Mouse (Mus musculus): ENCODE results near the gene Hist1h2bh. TPM values are rescaled to one million over a fixed set of nuclear protein-coding genes. Genes with fewer than 3 reads are reported as not detected.
"Not testable (repeated sequence)": the region's sequence is repeated elsewhere in the genome, so short reads cannot be mapped to it uniquely, and the experiment has no call there.

The Hist1h2bh gene
- polyA plus RNA-seq, 1 experiment from 2014 or later: 1.6 TPM

- Histone ChIP-seq H3K4me3 (ENCODE audit: low read depth, low read length) (peak overlapping the region; percentile 42), H3K27ac (ENCODE audit: low read depth, low read length) (peak overlapping the region; percentile 98; the same call in 1 of the 2 replicates), H3K9ac (ENCODE audit: low read depth, low read length) (peak overlapping the region; percentile 63), H3K4me2 (peak overlapping the region; percentile 53)
- not testable (repeated sequence) for H3K36me3 ChIP-seq (ENCODE audit: control insufficient read depth, insufficient read depth, low read length); DNase-seq (ENCODE audit: low spot score); H3K27me3 ChIP-seq (replicated peaks; ENCODE audit: control insufficient read depth, insufficient read depth, low read length); H3K4me1 ChIP-seq (replicated peaks; ENCODE audit: control insufficient read depth, insufficient read depth, low read length); H3K9me3 ChIP-seq (ENCODE audit: control insufficient read depth, low read length)
- WGBS: 0% methylated on average over 11 of the region's 14 CpGs
- ATAC-seq (replicated peaks; ENCODE audit: low FRiP score): peak; percentile 13
These were observed 1.6 kb upstream of the Hist1h2bh start for GRCm38 (mm10) chr13:23544787-23545120.

GRCm38 (mm10) chr13:23543965-23544786, 984 bp upstream of the Hist1h2bh start, which contains the start of gene Hist1h3f:
TSS of gene Hist1h3f (plus strand) at chr13:23544052.
- WGBS: under 1% methylated on average over 28 of the region's 45 CpGs
- H3K27me3 ChIP-seq (replicated peaks; ENCODE audit: control insufficient read depth, insufficient read depth, low read length): no peaks in the 10 kb centered on the region
- H3K9me3 ChIP-seq (ENCODE audit: control insufficient read depth, low read length): no peaks in the 10 kb centered on the region
- peaks cover 10% of the 10 kb centered on the region for H3K4me1 ChIP-seq (replicated peaks; ENCODE audit: control insufficient read depth, insufficient read depth, low read length)
- no peaks in the 10 kb centered on the region for H3K36me3 ChIP-seq (ENCODE audit: control insufficient read depth, insufficient read depth, low read length)
- H3K27ac ChIP-seq (ENCODE audit: low read depth, low read length): peak within 1 kb of the TSS; percentile 98
- DNase-seq (ENCODE audit: low spot score): no peak
- peak; percentile 82 for ATAC-seq (replicated peaks; ENCODE audit: low FRiP score)
- H3K4me3 ChIP-seq (ENCODE audit: low read depth, low read length): peak within 1 kb of the TSS; percentile 53
- peak within 1 kb of the TSS; percentile 83 for H3K4me2 ChIP-seq
- peak within 1 kb of the TSS; percentile 82 for H3K9ac ChIP-seq (ENCODE audit: low read depth, low read length)

GRCm38 (mm10) chr13:23542225-23542980, 789 bp downstream of the Hist1h2bh start:
- peak overlapping the region; percentile 83 for H3K4me2 ChIP-seq
- peak overlapping the region; percentile 53 for H3K4me3 ChIP-seq (ENCODE audit: low read depth, low read length)
- peak overlapping the region; percentile 98 for H3K27ac ChIP-seq (ENCODE audit: low read depth, low read length)
- not testable (repeated sequence) for H3K9me3 ChIP-seq (ENCODE audit: control insufficient read depth, low read length); DNase-seq (ENCODE audit: low spot score); H3K27me3 ChIP-seq (replicated peaks; ENCODE audit: control insufficient read depth, insufficient read depth, low read length); H3K36me3 ChIP-seq (ENCODE audit: control insufficient read depth, insufficient read depth, low read length)
- WGBS: 9% methylated on average over 3 of the region's 3 CpGs
- H3K9ac ChIP-seq (ENCODE audit: low read depth, low read length): peak overlapping the region; percentile 82
- ATAC-seq (replicated peaks; ENCODE audit: low FRiP score): 0 out of 2 replicates have a peak, but pooled peaks have one; percentile 0
- peaks cover 11% of the 10 kb centered on the region for H3K4me1 ChIP-seq (replicated peaks; ENCODE audit: control insufficient read depth, insufficient read depth, low read length)

GRCm38 (mm10) chr13:23541497-23541896, 1.7 kb downstream of the Hist1h2bh start:
- no peaks in the 10 kb centered on the region for H3K27me3 ChIP-seq (replicated peaks; ENCODE audit: control insufficient read depth, insufficient read depth, low read length)
- peaks cover 15% of the 10 kb centered on the region for H3K4me1 ChIP-seq (replicated peaks; ENCODE audit: control insufficient read depth, insufficient read depth, low read length)
- no peaks in the 10 kb centered on the region for H3K36me3 ChIP-seq (ENCODE audit: control insufficient read depth, insufficient read depth, low read length)
- no peak overlapping the region for H3K4me3 ChIP-seq (ENCODE audit: low read depth, low read length)
- DNase-seq (ENCODE audit: low spot score) (no peak), ATAC-seq (replicated peaks; ENCODE audit: low FRiP score) (no peak)
- H3K9me3 ChIP-seq (ENCODE audit: control insufficient read depth, low read length): no peaks in the 10 kb centered on the region
- H3K4me2 ChIP-seq: peak overlapping the region; percentile 83
- H3K27ac ChIP-seq (ENCODE audit: low read depth, low read length): peak overlapping the region; percentile 98; the same call in 1 of the 2 replicates
- H3K9ac ChIP-seq (ENCODE audit: low read depth, low read length): no peak overlapping the region
- WGBS: 74% methylated on average over 3 of the region's 3 CpGs

- H3K9me3 ChIP-seq (ENCODE audit: control insufficient read depth, low read length); H3K4me3 ChIP-seq (ENCODE audit: low read depth, low read length); DNase-seq (ENCODE audit: low spot score); H3K27me3 ChIP-seq (replicated peaks; ENCODE audit: control insufficient read depth, insufficient read depth, low read length); H3K36me3 ChIP-seq (ENCODE audit: control insufficient read depth, insufficient read depth, low read length); H3K27ac ChIP-seq (ENCODE audit: low read depth, low read length); H3K4me2 ChIP-seq; H3K9ac ChIP-seq (ENCODE audit: low read depth, low read length); ATAC-seq (replicated peaks; ENCODE audit: low FRiP score): not testable (repeated sequence)
- H3K4me1 ChIP-seq (replicated peaks; ENCODE audit: control insufficient read depth, insufficient read depth, low read length): peaks cover 13% of the 10 kb centered on the region
- WGBS: 74% methylated on average over 1 of the region's 1 CpGs
These were observed 3.4 kb downstream of the Hist1h2bh start for GRCm38 (mm10) chr13:23539821-23540220.

GRCm38 (mm10) chr13:23538249-23538648, 4.9 kb downstream of the Hist1h2bh start:
- Histone ChIP-seq H3K4me3 (ENCODE audit: low read depth, low read length) (no peak overlapping the region), H3K4me2 (0 out of 2 replicates have a peak overlapping the region, but pooled peaks have one; percentile 10)
- no peak for DNase-seq (ENCODE audit: low spot score)

GRCm38 (mm10) chr13:23537006-23537710, 6.0 kb downstream of the Hist1h2bh start:
- H3K4me2 ChIP-seq: peak overlapping the region; percentile 88
- H3K4me3 ChIP-seq (ENCODE audit: low read depth, low read length): peak overlapping the region; percentile 65
- no peaks in the 10 kb centered on the region for H3K36me3 ChIP-seq (ENCODE audit: control insufficient read depth, insufficient read depth, low read length)
- ATAC-seq (replicated peaks; ENCODE audit: low FRiP score): no peak
- peak overlapping the region; percentile 100 for H3K27ac ChIP-seq (ENCODE audit: low read depth, low read length)
- no peak for DNase-seq (ENCODE audit: low spot score)
- peak overlapping the region; percentile 0; the same call in 1 of the 2 replicates for H3K9ac ChIP-seq (ENCODE audit: low read depth, low read length)
- WGBS: 75% methylated on average over 3 of the region's 3 CpGs
- H3K9me3 ChIP-seq (ENCODE audit: control insufficient read depth, low read length): no peaks in the 10 kb centered on the region
- peaks cover 20% of the 10 kb centered on the region for H3K4me1 ChIP-seq (replicated peaks; ENCODE audit: control insufficient read depth, insufficient read depth, low read length)
- no peaks in the 10 kb centered on the region for H3K27me3 ChIP-seq (replicated peaks; ENCODE audit: control insufficient read depth, insufficient read depth, low read length)

More at GRCm38 (mm10) chr13:23538249-23538648, 4.9 kb downstream of the Hist1h2bh start:
- Histone ChIP-seq H3K27me3 (replicated peaks; ENCODE audit: control insufficient read depth, insufficient read depth, low read length) (no peaks in the 10 kb centered on the region), H3K36me3 (ENCODE audit: control insufficient read depth, insufficient read depth, low read length) (no peaks in the 10 kb centered on the region), H3K4me1 (replicated peaks; ENCODE audit: control insufficient read depth, insufficient read depth, low read length) (peaks cover 13% of the 10 kb centered on the region), H3K27ac (ENCODE audit: low read depth, low read length) (peak overlapping the region; percentile 57), H3K9me3 (ENCODE audit: control insufficient read depth, low read length) (no peaks in the 10 kb centered on the region), H3K9ac (ENCODE audit: low read depth, low read length) (no peak overlapping the region)
- ATAC-seq (replicated peaks; ENCODE audit: low FRiP score): no peak
- WGBS: 68% methylated on average over 5 of the region's 5 CpGs

- WGBS: 21% methylated on average over 7 of the region's 7 CpGs
- no peak for ATAC-seq (replicated peaks; ENCODE audit: low FRiP score)
- Histone ChIP-seq H3K4me2 (peak overlapping the region; percentile 88), H3K4me1 (replicated peaks; ENCODE audit: control insufficient read depth, insufficient read depth, low read length) (peaks cover 20% of the 10 kb centered on the region), H3K27ac (ENCODE audit: low read depth, low read length) (peak overlapping the region; percentile 100), H3K9ac (ENCODE audit: low read depth, low read length) (peak overlapping the region; percentile 75), H3K9me3 (ENCODE audit: control insufficient read depth, low read length) (no peaks in the 10 kb centered on the region), H3K36me3 (ENCODE audit: control insufficient read depth, insufficient read depth, low read length) (no peaks in the 10 kb centered on the region), H3K4me3 (ENCODE audit: low read depth, low read length) (peak overlapping the region; percentile 65), H3K27me3 (replicated peaks; ENCODE audit: control insufficient read depth, insufficient read depth, low read length) (no peaks in the 10 kb centered on the region)
- DNase-seq (ENCODE audit: low spot score): no peak
These were observed 6.9 kb downstream of the Hist1h2bh start for GRCm38 (mm10) chr13:23536076-23536822.

All from liver, embryonic 11.5 days (tissue).